Mouse (Mus musculus) heart, adult 2 months (tissue): ENCODE measurements around the gene Il33. TPM values are rescaled to one million over a fixed set of nuclear protein-coding genes. Genes with fewer than 3 reads are reported as not detected.

Experiments
- DNase-seq, 2 experiments: peaks; one replicate each; pipeline ENCODE4 v3.0.0; 2021
- H3K27ac ChIP-seq: fragments of 200-600 bp; 2 replicates; pipeline ENCODE4 v1.8.1; 2022
- H3K27me3 ChIP-seq: fragments of 200-500 bp; 2 replicates; pipeline ENCODE4 v1.6.1; 2012; ENCODE audit warnings: mild to moderate bottlenecking, low read length, inconsistent platforms, mixed read lengths; ENCODE audit not compliant: control insufficient read depth, insufficient read depth
- H3K36me3 ChIP-seq: fragments of 200-500 bp; 2 replicates; pipeline ENCODE4 v1.6.1; 2012; ENCODE audit warnings: low read length, inconsistent platforms; ENCODE audit not compliant: control insufficient read depth, insufficient read depth
- H3K4me1 ChIP-seq: fragments of 200-500 bp; 2 replicates; pipeline ENCODE4 v1.6.1; 2011; ENCODE audit warnings: low read length; ENCODE audit not compliant: control insufficient read depth, insufficient read depth
- H3K4me3 ChIP-seq: fragments of 200-600 bp; 2 replicates; pipeline ENCODE4 v1.8.1; 2022
- H3K79me2 ChIP-seq: fragments of 200-500 bp; replicated peaks from 2 replicates; pipeline ENCODE4 v1.6.1; 2012; ENCODE audit warnings: mild to moderate bottlenecking, inconsistent platforms, low read length, moderate library complexity, mixed read lengths; ENCODE audit not compliant: control insufficient read depth, insufficient read depth
- H3K9ac ChIP-seq: fragments of 200-500 bp; 2 replicates; pipeline ENCODE4 v1.6.1; 2012; ENCODE audit warnings: low read depth, mild to moderate bottlenecking, control low read depth, inconsistent platforms, low read length, mixed read lengths
- CTCF ChIP-seq: fragments of 200-600 bp; IDR thresholded peaks from 2 replicates; pipeline ENCODE4 v1.8.1; 2022; ENCODE audit warnings: antibody characterized with exemption, mild to moderate bottlenecking, moderate library complexity
- EP300 ChIP-seq: fragments of 200-500 bp; IDR thresholded peaks from 2 replicates; pipeline ENCODE4 v1.6.1; 2011; ENCODE audit warnings: low read depth, low read length, control low read depth; ENCODE audit not compliant: insufficient read depth
- POLR2A ChIP-seq: fragments of 200-500 bp; IDR thresholded peaks from 2 replicates; pipeline ENCODE4 v1.6.1; 2011; ENCODE audit warnings: mild to moderate bottlenecking, low read depth, low read length, control low read depth; ENCODE audit not compliant: insufficient read depth
- WGBS: fragments of 180-500 bp; shearing (Covaris S2); methylation state at CpG from one replicate; pipeline ENCODE4 v1.1.7; 2018; 5-methylcytosine and 5-hydroxymethylcytosine counted together
- intact Hi-C: fragments of 180-260 bp; cut with DNase I; formaldehyde crosslinking; loops from one replicate; pipeline ENCODE4 v1.15.1; 2025
- polyA plus RNA-seq: library from polyadenylated mRNA; depleted of rRNA; stranded (reverse); fragments of >200 nt; gene quantifications from 2 replicates; pipeline ENCODE4 v1.2.3, GENCODE M21; 2012
- total RNA-seq, 2 experiments: library from RNA; stranded (reverse); gene quantifications; 2 replicates each; pipeline ENCODE4 v1.2.3; 2021

The Il33 gene
- total and polyA plus RNA-seq, 3 experiments = 3.7 to 8.2 (median 5.7) TPM

- Histone ChIP-seq H3K4me3 (no peak overlapping the region), H3K27ac (no peak overlapping the region), H3K36me3 (no peaks in the 10 kb centered on the region), H3K79me2 (no peaks in the 10 kb centered on the region), H3K4me1 (peaks cover 5% of the 10 kb centered on the region; the same call in 1 of the 2 replicates), H3K27me3 (no peaks in the 10 kb centered on the region), H3K9ac (no peak overlapping the region)
- DNase-seq = no peak
- intact Hi-C loops = loop anchor here (10.0 kb wide), 1 partner anchor 122 kb away; no protein-coding TSS in a partner anchor
- TF ChIP-seq EP300 (no peak), CTCF (no peak), POLR2A (no peak)
- 95% methylated on average over 9 of the region's 9 CpGs for WGBS
Measured at GRCm38 (mm10) chr19:29947056-29947455, 22.1 kb downstream of the Il33 start.

DNA sequence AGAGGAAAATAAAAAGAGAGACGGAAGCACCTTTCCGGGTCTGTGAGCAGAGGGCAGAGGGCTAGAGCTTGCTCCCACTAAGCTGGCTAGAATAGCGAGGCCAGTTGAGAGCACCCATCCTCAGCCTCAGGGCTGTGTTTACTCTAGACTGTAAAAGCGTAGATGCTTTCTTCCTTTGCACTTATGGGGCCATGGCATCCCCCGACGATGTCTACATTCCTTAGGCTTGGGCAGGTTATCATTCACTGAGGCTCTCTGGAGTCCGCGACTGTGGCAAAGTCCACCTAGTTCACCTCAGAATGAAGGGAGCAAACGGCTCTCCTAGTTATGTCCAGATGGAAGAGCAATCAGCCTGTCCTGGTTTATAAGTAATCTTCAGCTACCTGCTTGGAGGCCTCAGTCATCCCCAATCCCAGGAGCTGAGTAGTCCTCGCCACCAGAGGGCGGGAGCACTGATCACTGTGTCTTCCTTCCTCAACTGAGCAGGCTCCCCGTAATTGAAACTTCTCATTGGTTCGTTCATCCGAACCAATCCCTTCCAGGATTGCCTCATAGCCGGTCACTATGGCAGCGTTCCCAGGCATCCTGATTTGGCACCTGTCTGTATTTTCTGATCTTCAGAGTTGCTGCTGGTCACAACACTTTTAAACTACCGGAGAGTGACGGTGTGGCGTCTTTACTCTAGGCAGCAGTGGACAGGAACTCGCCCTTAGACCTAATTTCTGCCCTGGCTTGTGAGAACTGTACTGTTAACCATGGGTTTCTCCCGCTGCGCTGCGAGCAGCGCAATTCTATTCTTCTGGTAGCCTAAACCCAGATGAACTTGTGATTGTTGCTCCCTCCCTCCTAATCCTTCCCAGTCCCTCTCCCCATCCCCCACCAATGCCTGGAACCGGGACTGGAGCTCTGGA lies 23.2 kb downstream of the Il33 start:
- Histone ChIP-seq H3K27ac (peak overlapping the region; percentile 56), H3K79me2 (no peaks in the 10 kb centered on the region), H3K4me3 (peak overlapping the region; percentile 53), H3K27me3 (no peaks in the 10 kb centered on the region), H3K9ac (peak overlapping the region; percentile 1; the same call in 1 of the 2 replicates), H3K36me3 (no peaks in the 10 kb centered on the region), H3K4me1 (peaks cover 5% of the 10 kb centered on the region; the same call in 1 of the 2 replicates)
- TF ChIP-seq EP300 (peak; percentile 58), CTCF (peak; percentile 90), POLR2A (peak; percentile 50; the same call in 1 of the 2 replicates)
- WGBS = 25% methylated on average over 25 of the region's 25 CpGs
- intact Hi-C loops = loop anchor here (1.0 to 10.0 kb wide), 2 partner anchors 30 to 123 kb away; no protein-coding TSS in a partner anchor
- DNase-seq = peak; percentile 85 to 89

- 84% methylated on average over 5 of the region's 5 CpGs for WGBS
- Histone ChIP-seq H3K79me2 (no peaks in the 10 kb centered on the region), H3K27ac (no peak overlapping the region), H3K4me3 (no peak overlapping the region), H3K27me3 (no peaks in the 10 kb centered on the region), H3K4me1 (peaks cover 1% of the 10 kb centered on the region; the same call in 1 of the 2 replicates), H3K36me3 (no peaks in the 10 kb centered on the region), H3K9ac (no peak overlapping the region)
- DNase-seq = no peak
- intact Hi-C loops = no loop called here
- no peak for TF ChIP-seq CTCF
- TF ChIP-seq POLR2A = no peak
- TF ChIP-seq EP300 = no peak
Measured at GRCm38 (mm10) chr19:29952538-29952937, 27.6 kb downstream of the Il33 start.

GRCm38 (mm10) chr19:29953833-29954232 lies 28.9 kb downstream of the Il33 start:
- no peaks in the 10 kb centered on the region for H3K36me3 ChIP-seq
- intact Hi-C loops = no loop called here
- no peaks in the 10 kb centered on the region for H3K4me1 ChIP-seq
- no peak overlapping the region for H3K4me3 ChIP-seq
- WGBS = 84% methylated on average over 3 of the region's 3 CpGs
- TF ChIP-seq EP300 (no peak), CTCF (no peak), POLR2A (no peak)
- no peaks in the 10 kb centered on the region for H3K79me2 ChIP-seq
- H3K27ac ChIP-seq = no peak overlapping the region
- H3K27me3 ChIP-seq = no peaks in the 10 kb centered on the region
- H3K9ac ChIP-seq = no peak overlapping the region
- no peak for DNase-seq

GRCm38 (mm10) chr19:29955454-29955853 lies 30.5 kb downstream of the Il33 start:
- 73% methylated on average over 2 of the region's 2 CpGs for WGBS
- Histone ChIP-seq H3K36me3 (no peaks in the 10 kb centered on the region), H3K27me3 (no peaks in the 10 kb centered on the region), H3K4me1 (no peaks in the 10 kb centered on the region), H3K27ac (no peak overlapping the region), H3K4me3 (no peak overlapping the region), H3K79me2 (no peaks in the 10 kb centered on the region), H3K9ac (no peak overlapping the region)
- no peak for DNase-seq
- intact Hi-C loops = no loop called here
- TF ChIP-seq POLR2A = no peak
- no peak for TF ChIP-seq CTCF
- no peak for TF ChIP-seq EP300

GRCm38 (mm10) chr19:29960906-29961305 lies 36.0 kb downstream of the Il33 start:
- no peak overlapping the region for H3K27ac ChIP-seq
- 83% methylated on average over 4 of the region's 4 CpGs for WGBS
- no peaks in the 10 kb centered on the region for H3K27me3 ChIP-seq
- intact Hi-C loops = no loop called here
- no peak for TF ChIP-seq CTCF
- TF ChIP-seq EP300 = no peak
- no peak for TF ChIP-seq POLR2A
- no peak overlapping the region for H3K9ac ChIP-seq
- 0 out of 2 replicates have a peak, but pooled peaks cover 1% of the 10 kb centered on the region for H3K4me1 ChIP-seq
- no peaks in the 10 kb centered on the region for H3K79me2 ChIP-seq
- no peak overlapping the region for H3K4me3 ChIP-seq
- no peaks in the 10 kb centered on the region for H3K36me3 ChIP-seq
- no peak for DNase-seq
